Mouse (Mus musculus) retina, postnatal 1 day (tissue): Measurements from ENCODE around the gene Tspoap1.

Source experiments
- DNase-seq: peaks from one replicate; pipeline ENCODE4 v3.0.0-alpha.2; 2012

Gene Tspoap1

DNA sequence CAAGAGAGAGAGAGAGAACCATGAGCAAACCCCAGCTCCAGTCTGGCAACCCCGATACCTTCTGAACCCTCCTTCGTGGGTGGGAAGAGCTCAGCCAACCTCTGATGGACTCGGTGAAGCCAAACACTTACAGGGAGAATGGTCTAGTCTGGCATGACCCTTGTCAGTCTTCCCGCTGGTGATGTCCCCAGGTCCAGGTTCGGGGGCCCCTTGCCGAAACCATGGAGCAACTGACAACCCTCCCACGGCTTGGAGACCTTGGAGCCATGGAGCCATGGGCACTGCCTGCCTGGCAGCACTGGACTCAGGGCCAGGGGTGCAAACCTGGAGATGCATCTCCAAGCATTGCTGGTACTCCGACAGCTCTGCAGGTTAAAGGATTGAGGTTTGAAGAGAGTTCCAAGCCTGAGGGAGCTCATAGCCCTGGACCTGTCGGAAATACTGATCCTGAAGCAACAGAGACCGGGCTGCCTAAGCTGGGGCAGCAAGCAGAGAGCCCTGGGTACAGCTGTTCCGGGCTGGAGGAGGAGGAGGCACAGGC is 910 bp downstream of the Tspoap1 start:
- no peak for DNase-seq

DNA sequence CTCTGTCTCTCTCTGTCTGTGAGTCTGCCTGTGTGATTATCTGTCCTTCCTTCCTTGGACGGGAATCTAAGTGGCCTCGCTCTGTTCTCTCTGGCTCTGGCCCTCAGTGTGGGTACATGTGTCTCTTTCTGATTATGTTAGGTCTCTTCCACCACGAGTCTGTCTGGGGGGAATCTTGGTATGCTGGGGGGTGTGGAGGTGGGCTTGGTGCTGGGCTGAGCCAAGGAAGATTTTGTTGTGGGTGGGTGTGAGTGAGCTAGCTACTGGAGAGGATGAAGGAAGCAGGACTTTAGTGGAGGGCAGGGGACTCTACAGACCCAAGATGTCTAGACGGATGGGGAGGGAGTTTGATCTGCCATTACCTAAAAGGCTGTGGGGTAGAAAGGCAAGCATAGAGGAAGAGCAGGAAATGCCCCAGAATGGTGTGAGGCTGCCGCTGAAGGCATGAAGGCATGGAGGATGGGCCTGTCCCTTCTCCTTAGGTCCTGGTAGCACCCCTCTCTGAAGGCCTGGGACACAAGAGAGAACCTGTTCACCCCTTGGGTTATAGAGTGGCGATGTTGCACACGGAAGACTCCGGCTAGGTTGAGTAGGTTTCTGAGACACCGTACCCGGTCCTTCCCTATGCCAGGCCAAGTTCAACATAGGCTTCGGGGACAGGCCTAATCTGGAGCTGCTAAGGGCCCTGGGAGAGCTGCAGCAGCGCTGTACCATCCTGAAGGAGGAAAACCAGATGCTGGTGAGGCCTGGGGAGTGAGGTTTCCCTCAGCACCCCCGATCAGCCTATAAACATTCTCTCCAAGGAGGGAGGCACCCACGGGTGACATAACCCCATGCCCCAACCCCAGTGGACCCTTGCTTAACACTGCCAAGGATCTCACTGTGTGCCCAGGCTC is 1.7 kb downstream of the Tspoap1 start:
- no peak for DNase-seq

DNA sequence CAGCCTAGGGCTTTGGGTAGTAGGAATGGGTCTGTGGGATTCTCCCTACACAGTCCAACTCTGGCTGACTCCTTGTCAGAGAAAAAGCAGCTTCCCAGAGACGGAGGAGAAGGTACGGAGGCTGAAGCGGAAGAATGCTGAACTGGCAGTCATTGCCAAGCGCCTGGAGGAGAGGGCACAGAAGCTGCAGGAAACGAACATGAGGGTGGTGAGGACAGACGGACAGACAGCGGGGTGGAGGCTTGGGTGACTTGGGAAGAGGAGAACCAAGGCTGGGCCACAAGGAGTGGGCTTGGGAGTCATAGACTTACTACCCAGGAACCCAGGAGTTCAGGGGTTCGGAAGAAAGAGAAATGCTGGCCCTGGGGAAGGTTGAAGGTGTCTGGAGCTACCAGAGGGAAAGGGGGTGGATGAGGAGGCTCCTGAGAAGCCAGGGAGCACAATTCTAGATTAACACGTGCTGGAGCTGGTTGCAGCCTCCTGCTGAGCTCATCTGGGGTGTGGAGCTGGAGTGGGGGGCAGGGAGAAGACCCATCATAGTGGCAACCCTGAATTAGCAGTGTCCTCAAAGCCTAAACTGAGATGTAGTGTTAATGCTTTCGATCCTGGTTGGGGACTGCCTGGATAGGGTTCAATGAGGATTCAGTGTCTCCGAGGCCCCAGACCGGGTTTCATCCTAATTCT is 2.5 kb downstream of the Tspoap1 start:
- no peak for DNase-seq

DNA sequence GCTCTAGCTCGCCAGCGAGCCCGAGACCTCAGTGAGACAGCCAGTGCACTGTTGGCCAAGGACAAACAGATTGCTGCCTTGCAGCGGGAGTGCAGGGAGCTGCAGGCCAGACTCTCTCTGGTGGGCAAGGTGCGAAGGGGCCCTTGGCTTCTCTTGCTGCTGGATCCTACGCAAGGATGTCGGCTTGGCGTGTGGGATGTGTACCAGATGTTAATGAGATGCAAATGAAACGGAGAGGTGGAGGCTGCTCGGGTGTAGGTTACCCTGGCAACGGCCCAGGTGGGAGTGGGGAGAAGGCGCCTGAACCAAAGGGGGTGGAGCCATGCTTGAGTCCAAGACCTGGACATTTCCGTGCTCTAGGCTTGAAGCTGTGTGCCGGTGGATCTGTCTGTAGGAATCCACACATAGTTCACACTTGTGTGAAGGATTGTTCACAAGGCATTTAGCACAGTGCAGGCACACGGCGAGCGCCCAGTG is 3.2 kb downstream of the Tspoap1 start:
- peak; percentile 69 for DNase-seq

DNA sequence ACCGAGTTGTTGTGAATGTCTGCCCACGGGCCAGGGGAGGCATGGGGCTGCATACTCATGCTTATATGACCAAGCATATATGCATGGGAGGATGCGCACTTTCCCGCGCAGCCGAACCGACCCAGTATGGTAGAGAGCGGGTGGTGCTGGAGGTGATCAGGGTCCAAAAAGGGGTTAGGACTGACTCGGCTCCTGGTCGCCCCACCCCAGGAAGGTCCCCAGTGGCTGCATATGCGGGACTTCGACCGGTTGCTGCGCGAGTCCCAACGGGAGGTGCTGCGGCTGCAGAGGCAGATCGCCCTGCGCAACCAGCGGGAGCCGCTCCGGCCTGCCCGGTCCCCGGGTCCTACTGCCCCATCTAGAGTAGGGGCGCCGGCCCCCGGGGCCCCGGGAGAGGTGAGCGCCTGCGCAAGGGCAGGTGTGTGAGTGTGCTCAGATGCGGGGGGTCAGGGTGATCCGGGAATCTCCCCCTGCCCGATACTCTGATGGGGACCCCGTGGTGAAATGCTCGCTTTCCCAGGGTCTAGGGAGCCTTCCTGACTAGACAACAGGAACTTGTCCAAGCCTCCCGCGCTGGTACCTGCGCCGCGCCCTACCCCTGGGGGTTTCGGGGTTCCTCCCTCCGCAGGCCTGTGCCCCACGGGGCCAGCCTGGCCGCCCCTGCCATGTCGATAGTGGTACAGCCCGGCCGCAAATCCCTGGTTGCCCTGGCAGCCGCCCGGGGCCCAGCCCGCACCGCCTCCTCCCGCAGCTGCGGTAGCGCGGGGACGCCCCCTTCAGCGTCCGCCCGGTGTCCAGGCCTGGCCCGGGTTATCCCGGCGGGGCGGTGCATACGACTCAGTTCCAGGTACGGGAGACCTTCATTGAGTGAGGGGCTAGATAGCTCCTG is 3.9 kb downstream of the Tspoap1 start:
- DNase-seq = peak; percentile 85

DNA sequence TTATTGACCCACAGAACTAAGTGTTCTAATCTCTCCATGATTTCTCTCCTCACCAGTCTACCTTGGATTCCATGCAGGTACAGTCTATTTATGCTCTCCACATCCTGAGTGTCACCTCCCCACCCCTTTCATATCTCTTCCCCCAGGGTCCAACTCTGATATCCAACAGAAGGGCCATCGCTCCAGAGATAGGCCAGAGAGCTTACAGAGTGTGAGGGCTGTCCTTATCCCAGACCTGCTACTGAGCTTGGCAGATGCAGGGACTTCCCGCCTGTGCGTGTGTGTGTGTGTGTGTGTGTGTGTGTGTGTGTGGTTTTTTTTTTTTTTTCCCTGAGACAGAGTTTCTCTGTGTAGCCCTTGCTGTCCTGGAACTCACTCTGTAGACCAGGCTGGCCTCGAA is 8.4 kb downstream of the Tspoap1 start:
- DNase-seq = no peak

DNA sequence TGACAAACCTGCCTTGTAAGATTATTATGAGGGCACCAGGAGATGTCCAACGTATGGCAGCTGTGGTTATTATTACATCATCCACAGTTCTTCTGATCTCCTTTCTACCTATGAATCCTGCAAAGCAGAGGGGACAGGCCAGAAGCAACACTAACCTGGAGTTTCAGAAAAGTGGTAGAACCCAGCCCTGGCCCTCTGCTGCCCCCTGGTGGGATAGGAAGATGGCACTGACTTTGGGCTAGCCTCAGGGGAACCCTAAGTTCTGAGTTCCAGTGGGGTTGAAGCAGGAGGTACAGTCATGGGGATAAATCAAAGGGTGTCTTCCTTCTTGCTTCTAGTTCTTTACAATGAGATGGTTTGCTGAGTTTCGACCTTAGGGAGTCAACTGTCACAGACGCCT is 10.6 kb downstream of the Tspoap1 start:
- peak; percentile 65 for DNase-seq

DNA sequence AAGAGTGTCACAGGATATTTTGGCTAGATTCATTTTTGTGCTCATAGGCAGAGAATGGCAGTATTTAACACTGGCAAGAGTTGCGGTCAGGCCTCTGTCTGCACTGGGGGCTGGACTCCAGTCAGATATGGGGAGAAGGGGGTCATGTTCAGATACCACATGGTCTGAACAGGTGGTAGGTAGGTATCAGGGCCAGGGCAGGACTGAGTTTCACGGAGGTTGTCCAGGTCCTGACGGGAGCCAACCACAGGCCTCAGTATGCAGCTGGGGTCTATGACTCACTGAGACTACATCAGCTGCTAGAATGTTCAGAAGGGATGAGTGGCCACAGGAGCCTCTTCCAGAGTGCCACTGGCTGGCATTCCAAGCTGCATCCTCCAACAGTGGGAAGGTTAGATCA is 12.0 kb downstream of the Tspoap1 start:
- DNase-seq = no peak

DNA sequence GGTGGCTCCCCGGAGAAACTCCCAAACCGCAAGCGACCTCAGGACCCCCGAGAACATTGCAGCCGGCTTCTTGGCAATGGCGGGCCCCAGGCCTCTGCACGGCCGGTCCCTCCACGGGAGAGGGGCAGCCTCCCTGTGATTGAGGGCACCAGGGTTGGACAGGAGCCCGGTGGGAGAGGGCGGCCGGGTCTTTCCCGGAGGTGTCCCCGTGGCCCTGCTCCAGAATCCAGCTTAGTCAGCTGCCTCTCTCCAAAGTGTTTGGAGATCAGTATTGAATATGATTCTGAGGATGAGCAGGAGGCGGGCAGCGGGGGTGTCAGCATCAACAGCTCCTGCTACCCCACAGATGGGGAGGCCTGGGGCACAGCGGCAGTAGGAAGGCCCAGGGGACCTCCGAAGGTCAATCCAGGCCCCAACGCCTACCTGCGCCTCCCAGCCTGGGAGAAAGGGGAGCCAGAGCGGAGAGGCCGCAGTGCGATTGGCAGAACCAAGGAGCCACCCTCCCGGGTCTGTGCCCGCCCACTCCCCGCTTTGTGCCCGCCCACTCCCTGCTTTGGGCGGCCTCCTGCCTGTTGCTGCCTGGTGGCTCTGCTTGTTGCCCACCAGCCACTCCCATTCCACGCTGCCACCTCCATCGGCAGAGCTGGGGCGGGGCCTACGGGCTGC is 17.9 kb downstream of the Tspoap1 start:
- DNase-seq = peak; percentile 87

DNA sequence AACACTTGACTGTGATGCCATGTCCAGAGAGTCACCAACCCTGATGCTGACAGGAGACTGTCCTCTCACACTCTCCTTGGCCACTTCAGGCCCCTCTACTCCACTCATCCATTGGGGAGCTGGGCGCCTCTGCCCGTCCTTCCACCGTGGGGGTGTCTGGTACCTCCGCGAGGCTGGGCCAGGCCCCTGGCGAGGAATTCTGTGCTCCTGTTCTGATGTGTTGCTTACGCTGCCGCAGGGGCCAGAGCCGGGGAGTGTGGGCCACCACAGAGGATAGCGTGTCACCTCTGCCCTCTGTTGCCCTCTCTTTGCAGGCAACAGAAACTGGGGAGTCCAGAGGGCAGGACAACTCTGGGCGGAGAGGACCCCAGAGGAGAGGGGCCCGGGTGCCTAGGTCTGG is 18.6 kb downstream of the Tspoap1 start:
- DNase-seq = no peak

DNA sequence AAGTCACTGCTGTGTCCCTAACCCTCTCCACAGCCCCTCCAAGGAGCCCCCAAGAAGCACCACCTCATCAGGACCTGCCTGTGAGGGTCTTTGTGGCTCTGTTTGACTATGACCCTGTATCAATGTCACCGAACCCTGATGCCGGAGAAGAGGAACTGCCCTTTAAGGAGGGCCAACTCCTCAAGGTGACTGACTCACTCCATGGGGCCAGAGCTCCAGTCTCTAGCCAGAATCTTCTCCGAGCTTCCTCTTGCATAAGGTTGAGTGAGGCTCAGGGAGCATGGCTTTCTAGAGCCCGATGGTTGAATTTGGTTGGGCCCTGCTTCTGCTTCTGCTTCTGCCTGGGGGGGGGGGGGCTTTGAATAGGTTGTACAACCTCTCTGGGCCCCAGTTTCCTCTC is 19.1 kb downstream of the Tspoap1 start:
- DNase-seq = no peak

DNA sequence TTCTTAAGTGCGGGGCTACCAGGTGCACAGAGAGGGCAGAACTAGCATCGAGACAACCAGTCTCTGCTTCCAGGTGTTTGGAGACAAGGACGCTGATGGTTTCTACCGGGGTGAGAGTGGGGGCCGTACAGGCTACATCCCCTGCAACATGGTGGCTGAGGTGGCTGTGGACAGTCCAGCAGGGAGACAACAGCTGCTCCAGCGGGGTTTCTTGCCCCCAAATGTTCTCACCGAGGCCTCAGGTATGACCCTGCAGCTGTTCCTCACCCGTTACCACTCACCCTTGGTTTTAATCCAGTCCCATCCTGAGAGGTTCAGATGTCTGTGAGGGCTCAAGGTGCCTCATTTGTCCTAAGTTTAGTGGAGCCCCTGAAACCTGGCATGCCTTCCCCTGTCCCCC is 19.8 kb downstream of the Tspoap1 start:
- no peak for DNase-seq

DNA sequence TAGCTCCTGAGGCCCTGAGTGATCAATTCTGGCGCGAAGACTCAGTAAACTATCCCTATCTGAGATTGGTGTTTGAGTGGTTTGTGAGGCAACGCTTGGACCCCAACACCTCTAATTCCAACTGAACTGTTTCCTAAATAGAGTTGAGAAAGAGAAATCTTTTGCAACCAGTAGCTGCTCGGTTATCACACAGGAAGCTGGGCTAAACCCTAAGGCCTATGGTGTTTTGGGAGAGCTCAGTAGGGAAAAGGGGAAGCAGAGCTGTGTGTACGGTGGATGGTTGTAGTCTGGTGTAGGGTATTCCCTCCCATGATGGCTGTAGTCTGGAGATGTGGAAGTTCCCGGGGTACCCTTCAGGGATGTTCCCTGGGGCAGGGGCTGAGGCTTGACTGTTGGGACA is 29.7 kb downstream of the Tspoap1 start:
- no peak for DNase-seq

DNA sequence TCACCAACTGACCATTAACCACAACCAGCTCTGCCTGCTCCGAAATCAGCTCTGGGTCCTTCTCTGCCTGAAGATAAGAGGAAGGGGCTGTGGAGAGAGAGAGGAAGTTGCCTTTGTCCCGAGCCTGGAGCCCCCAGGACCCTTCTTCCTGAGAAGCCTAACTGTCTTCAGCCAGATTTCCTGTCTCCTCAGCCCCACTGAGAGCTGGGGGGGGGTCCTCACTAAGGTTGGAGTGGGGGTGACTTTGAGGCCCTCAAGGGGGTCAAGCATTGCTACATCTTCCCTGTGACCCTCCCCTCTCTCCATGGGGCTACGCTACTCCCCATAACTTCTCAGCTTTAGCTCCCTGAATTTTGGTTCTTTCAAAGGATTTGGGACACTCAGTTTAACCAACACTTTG is 33.1 kb downstream of the Tspoap1 start, which contains the start of gene Mpo:
Mpo (plus strand) TSS at position 122 of the 400 bp plus-strand sequence.
- no peak for DNase-seq

DNA sequence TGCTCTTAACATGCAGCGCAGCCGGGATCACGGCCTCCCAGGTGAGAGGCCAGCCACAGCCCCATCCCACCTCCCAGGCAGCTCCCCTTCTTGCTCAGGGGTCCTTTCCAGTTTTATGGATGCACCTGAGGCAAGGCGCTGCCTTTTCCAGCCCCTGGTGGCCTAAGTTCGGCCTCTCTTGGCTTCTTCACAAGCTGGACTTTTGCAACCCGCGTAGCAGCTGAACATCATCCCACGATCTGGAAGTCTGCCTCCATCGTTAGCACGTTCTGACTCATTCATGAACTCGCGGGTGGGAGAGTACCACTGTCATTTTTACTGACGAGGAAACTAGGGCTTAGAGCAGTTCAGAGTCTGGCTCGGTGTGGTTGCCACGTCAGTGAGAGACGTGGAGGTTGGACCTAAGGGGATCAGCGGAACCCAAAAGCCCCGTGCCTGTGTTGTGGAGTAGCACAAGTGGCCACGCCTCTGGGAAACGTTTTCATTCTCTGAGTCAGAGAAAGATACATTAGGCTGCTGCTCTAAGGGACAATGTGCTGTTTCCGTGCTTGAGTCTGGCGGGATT is 41.5 kb downstream of the Tspoap1 start:
- no peak for DNase-seq

DNA sequence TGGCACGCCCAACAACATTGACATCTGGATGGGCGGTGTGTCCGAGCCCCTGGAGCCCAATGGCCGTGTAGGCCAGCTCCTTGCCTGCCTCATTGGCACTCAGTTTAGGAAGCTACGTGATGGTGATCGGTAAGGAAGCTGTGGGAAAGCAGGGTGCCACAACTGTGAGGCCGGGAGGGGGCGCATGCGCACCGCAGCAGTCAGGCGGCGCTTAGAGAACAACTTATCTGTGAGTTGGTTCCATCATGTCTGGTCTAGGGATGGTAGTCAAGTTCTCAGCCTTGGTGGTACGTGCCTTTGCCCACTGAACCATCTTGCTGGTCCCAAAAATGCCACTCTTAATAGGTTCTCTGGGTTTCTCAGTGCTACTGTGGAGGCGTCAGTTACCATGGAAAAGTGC is 42.3 kb downstream of the Tspoap1 start:
- peak; percentile 49 for DNase-seq

DNA sequence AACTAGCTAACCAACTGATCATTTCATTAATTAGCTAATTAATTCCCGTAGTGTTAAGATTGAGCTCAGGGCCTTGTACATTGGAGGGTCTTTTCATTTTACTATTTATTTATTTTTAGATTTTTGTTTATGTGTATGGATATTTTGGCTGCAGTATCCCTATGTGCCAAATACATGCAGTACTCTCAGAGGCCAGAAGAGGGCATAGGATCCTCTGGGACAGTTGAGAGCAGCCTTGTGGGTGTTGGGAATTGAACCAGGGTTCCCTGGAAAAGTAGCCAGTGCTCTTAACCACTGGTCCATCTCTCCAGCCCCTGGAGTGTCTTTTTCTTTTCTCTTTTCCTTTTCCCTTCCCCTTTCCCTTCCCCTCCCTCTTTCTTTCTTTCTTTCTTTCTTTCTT is 45.1 kb downstream of the Tspoap1 start:
- DNase-seq = peak; percentile 48

DNA sequence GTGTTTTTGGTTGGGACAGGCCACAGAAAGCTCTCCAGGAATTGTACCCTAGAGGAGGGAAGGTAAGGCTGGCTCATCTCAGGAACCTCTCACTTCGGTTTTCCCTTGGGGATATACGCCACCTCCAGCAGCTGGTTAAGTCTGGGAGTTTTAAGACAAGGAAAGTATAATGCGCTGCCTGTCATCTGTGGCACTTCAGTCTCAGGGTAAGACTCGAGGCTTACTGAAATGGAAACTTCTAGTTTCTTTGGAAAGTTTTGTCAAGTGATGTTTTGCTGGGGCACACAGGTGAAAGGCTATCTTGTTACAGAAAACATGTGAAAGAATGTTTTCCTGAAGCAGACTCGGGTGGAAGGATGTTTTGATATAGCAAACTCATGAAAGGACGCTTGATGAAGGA is 47.1 kb downstream of the Tspoap1 start:
- no peak for DNase-seq

DNA sequence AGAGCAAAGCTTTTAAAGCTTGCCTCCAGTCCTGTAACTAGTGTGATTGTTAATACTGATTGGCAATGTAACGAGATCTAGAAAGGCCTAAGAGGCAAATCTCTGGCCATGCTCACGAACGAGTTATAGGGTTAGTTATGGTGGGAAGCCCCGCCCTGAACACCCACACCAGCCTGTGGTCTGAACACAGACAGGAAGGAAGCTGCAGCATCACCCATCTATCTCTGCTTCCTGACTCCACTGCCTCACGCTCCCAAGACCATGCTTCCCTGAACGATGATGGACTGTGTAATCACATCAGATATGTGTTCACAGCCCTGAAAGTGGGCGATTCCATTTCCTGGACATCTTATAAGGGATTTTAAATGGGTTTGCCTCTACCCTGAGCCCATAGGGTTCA is 47.9 kb downstream of the Tspoap1 start:
- no peak for DNase-seq

DNA sequence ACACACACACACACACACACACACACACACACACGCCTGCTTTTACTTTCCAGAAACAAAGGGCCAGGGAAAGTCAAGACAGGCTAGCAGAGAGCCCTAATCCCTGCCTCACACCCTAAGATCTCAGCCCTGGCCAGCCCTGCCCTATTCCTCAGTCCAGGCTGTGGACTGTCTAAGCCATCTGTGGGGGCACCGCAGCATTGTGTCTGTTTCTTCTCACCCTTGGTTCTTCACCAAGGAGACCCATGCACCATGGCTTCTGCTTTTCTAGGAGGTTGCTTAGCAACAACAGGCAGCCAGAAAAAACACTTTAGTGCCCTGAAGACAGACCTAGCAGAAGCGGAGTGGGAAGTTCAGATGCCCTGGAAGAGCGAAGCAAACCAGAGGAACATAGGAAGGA is 51.1 kb downstream of the Tspoap1 start:
- DNase-seq = peak; percentile 36

DNA sequence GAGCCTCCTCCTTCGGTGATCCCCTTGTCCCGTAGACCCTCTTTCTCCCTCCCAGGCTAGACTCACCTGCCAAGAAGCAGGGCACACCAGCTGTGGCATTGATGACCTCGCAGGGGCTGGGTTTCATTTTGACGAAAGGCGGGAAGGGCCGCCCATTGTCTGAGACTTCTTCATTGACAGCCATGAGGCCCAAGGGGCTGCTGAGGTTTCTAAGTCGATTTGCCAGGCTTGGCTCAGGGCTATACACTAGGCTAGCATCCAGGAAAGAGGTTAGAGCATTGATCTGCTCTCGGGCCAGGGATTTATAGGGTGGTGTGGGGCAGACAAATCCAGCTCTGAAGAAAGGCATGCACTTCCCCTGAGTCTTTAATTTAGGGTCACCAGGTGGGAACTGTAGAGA is 54.5 kb downstream of the Tspoap1 start:
- DNase-seq = no peak
